Mouse (Mus musculus): ENCODE measurements around the gene Thap8. TPM values are rescaled to one million over a fixed set of nuclear protein-coding genes. Genes with fewer than 3 reads are reported as not detected.

Thap8 gene
- polyA plus RNA-seq (2012): 0.30 and 0.38 TPM in 2 replicates

DNA sequence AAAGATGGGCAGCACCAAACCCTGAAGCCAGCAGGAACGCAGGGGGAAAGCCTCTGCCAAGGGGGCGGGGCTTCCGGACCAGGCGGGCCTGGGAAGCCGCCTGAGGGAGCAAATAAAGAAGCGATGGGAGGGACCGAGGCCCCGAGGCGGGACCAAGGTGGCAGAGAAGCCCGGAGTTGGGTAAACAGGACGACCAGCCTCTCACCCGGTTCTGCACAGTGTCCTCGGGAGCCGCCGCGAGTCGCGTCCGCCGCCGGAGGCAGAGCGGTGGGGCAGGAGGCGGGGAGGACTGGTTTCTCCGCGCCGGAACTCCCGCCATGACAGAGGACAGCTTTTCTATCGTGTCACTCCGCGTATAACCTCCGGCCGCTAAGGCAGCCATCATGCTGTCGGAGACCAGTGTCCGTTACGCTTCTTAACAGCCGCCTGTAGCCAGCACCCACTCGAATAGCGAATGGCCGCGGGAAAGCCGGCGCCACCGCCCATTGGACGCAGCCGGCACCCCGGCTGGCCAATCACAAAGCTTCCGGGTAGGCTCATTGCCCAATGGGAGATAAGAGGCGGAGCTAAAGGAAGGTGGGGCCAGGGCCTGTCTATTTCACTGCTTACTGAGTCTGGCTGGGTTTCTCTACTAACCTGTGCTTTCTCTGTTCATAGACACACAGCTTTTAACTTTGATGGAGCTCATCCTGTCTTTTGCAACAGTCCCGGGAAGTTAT lies at the start of gene Thap8, which contains the start of gene Wdr62:
Gene Thap8 (plus strand): TSS at position 144 of the 719 bp plus-strand sequence.
Gene Wdr62 (minus strand): TSS at position 469 of the 719 bp plus-strand sequence.

DNA sequence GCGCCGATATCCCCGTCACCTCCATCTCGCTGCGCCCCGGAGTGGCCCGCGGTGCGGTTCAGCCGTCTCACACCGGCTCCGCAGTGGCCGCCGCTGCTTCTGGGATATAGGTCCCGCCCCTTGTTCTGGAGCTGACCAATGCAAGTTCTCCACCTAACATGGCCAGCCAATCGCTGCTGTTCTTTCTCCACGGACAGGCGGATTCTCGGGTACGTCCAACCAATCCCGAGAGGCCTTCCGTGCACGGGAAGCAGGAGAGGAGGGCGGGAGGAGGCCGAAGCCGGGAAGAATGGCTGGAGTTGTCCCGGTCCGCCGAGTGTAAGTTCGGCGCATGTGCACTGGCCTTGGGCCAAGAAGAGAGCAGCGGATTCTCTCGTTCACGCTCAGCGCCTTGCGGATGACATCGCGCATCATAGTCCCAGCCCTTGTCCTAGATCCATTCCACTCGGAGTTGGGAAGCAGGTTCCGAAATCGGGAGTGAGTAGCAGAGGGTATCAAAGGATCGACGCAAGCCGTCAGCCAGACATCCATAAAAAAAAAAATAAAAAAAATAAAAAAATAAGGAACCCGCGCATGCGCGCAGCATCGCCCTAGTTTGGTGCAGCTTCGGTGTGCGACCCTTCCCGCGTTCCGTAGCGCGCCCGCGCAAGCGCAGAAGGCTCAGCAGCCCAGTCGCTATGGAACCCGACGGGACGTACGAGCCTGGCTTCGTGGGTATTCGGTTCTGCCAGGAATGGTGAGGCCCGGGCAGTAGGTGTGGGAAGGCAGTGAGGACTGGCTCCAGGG lies 48.0 kb upstream of the Thap8 start, which contains the start of the genes Polr2i and Tbcb:
Gene Polr2i (plus strand): TSS at position 280 of the 786 bp plus-strand sequence.
Gene Tbcb (minus strand): TSS at position 604 of the 786 bp plus-strand sequence.

DNA sequence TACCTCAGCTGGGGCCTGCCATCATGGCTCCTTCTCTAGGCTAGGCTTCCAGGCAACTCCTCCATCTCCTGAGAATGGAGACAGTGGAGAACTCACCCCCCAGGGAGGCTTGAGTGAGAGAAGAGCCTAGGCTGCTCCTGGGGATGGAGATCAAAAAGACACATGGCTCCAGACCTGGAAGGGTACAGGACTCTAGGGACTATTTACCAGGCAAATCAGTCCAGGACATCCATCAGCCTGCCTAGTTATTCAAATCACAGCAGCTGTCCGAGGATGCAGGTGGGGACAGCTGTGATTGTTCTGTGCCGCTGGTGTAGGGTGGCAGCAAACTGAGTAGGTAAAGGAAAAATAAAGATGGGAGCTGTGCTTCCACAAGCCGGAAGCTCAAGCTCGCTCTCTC lies 44.3 kb upstream of the Thap8 start, which contains the start of gene Ovol3:
Gene Ovol3 (minus strand): TSS at position 101 of the 400 bp plus-strand sequence.

DNA sequence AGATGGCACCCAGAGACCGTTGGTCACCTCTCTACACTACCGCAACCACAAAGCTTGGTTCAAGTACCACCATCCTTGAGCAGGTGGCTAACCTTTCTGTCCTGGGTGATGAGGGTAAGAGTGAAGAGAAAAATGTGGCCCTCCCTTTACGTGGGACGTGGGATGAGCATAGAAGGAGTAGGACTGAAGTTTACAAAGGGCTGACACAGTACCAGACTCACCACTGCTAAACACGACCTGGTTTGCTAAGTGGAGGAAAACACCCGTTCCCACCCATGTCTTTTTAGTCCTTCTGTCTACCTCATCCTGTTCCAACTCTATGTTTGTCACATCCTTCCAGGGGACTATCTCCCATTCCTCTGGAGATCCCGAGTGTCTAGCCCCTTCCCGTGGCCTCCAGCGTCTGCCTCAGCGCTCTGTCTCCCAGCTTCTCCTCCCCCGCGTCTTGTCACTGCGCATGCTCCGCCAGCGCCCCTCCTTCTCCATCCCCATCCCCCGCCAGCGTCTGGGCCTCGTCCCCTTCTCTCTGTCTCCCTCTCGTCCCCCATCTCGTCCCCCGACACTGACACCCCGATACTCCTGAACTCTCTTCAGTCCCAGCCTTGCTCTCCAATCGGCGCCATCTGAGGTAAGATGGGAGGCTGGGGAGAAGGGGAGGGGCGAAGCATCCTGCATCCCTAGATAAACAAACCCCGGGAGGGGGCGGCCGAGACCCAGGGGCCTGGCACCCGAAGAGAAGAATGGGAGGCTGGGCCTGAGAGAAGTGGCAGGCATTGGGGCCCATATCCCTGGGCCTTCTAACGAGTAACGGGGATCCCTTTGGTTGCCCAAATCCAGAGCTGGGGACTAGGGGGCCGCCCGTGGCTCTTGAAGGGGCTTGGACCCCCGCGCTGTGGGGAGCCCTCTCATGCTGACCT lies 11.6 kb downstream of the Thap8 start, which contains the start of gene Clip3:
Gene Clip3 (plus strand): TSS at position 514 of the 917 bp plus-strand sequence.

DNA sequence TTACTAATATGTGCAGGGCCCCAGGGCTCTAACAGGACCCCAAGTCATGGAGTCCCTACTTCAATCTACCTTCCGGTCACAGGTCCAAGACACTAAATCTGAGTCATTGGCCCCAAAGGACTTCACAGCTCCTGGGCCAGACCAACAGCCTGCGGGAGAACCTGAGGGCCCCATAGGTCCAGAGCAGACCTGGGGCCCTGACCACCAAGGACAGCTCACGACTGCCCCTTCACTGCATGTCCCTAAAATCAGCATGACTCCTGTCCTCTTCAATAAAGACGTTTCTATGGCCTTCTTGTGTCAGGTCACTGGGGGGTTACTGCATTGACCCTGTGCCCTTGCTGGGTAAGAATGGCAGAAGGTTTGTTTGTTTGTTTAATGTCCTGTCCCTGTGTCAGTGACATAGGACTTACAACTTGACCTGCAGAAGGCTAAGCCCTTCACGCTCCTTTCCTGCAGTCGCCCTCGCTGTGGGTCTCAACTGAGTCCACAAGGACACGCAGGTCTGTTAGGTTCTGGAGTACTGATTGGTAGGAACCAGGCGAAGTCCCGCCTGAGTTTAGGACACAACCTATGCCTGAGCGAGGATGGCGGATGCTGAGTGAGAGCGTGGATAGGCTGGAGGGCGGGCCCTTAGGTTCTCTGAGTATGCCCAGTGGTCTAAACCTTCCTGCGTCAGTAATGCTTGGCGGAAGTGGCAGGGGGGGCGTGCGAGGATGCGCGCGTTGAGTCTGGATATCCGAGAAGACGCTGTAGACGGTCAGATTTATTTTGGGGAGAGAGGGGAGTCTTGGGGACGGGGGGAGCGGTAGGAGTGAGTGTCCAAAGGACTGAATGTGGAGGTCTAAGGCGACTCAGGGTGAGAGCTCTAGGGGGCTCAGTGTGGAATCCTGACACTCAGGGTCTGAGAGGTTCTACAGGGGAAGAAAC lies 28.4 kb downstream of the Thap8 start, which contains the start of gene Alkbh6:
Gene Alkbh6 (plus strand): TSS at position 642 of the 930 bp plus-strand sequence.

DNA sequence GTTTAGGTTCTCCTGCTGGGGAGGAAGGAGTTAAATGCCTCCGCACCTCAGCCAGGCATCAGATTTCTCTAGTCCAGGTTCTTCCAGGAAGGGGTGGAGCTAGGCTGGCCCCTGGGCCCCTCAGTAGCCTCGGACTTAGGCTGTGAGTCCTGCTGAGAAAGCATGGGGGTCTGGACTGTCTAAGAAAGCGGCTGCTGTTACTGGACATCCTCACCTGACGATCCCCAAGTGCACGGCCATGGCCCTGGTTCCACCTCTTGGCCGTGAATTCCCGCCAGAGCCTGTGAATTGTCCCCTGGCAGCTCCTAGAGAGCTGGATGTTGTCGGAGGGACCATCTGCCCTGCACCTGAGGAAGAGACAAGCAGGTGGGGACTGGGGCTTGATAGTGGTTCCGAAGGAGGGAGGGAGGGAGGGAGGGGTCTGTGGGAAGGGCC lies 34.8 kb downstream of the Thap8 start, which contains the start of gene Syne4:
Gene Syne4 (plus strand): TSS at position 87 of the 435 bp plus-strand sequence.

DNA sequence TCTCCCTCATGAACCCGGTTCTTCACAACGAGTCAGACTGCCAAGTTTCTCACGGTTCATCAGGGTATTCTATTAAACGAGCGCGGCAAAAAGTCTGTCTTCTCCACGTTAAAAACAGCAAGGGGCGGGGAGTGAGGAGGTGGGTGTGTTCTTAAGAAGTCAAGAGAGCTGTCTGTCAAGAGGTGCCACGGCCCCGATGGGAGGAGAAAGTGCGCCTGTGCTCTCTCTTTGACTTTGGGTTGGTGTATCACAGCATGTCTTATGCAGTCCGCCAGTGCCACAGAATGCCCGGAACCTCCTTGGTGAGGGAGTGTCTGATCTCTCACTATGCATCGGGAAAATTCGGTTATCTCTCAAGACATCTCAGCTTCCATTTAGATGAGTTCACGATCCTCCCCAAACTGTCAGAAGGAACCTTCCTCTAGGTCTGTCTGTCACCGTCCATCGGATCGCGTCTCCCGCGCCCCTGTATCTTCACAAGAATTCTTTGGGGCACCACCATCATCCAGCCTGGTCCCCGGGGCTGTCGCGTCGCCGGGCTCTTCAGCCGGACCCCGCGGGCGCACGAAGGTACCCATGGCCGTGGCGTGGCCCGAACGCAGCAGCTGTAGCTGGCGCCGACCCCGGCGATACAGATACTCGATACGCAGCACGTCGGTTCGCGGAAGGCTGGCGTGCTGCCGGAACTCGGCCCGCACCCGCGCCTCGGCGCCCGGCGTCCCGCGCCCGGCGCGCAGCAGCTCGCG lies 41.8 kb downstream of the Thap8 start, which contains the start of gene E130208F15Rik:
Gene E130208F15Rik (plus strand): TSS at position 202 of the 746 bp plus-strand sequence.

DNA sequence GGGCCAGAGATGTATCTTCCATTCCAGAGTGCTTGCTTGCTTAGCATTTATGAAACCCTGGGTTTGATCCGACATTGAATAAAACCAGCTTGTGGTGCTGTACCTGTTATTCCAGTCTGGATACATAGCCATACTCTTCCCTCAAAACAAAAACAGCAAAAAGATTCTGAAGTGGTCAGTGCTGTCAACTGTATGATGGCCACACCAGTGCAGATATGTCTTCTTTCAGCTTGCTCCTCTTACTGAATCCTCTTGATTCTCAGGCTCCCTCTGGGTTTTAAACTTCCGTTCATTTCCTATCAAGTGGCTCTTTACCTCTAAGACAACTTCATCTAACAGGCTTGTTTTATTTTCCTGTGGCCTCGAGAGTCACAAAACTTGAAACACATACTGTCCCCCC lies 43.9 kb downstream of the Thap8 start, which contains the start of gene Sdhaf1:
Gene Sdhaf1 (minus strand): TSS at position 101 of the 400 bp plus-strand sequence.

Other genes starting within 250 kb of the Thap8 start
- not detected in 2 replicates for gene Zfp14, start 228.7 kb upstream of the Thap8 start, polyA plus RNA-seq (2012)
- gene Zfp82, start 207.2 kb upstream of the Thap8 start, polyA plus RNA-seq (2012): 0.11 and 0.21 TPM in 2 replicates
- gene Gm26920, start 189.7 kb upstream of the Thap8 start, polyA plus RNA-seq (2012): not detected in 2 replicates
- gene Zfp566, start 189.6 kb upstream of the Thap8 start, polyA plus RNA-seq (2012): 2.1 and 2.5 TPM in 2 replicates
- gene Zfp260, start 185.3 kb upstream of the Thap8 start, polyA plus RNA-seq (2012): 0.36 and 0.46 TPM in 2 replicates
- gene Zfp382, start 158.2 kb upstream of the Thap8 start, polyA plus RNA-seq (2012): 6.9 and 11.1 TPM in 2 replicates
- gene Zfp146, start 110.3 kb upstream of the Thap8 start, polyA plus RNA-seq (2012): 11.1 and 15.2 TPM in 2 replicates
- gene Cox7a1, start 96.0 kb upstream of the Thap8 start, polyA plus RNA-seq (2012): 1.2 and 1.7 TPM in 2 replicates
- gene Capns1, start 81.3 kb upstream of the Thap8 start, polyA plus RNA-seq (2012): 138 TPM in 2 replicates
- 66.8 and 89.4 TPM in 2 replicates for gene Polr2i, start 48.1 kb upstream of the Thap8 start, polyA plus RNA-seq (2012)
- 42.3 and 54.7 TPM in 2 replicates for gene Tbcb, start 47.8 kb upstream of the Thap8 start, polyA plus RNA-seq (2012)
- 0.10 TPM in 2 replicates for gene Ovol3, start 44.4 kb upstream of the Thap8 start, polyA plus RNA-seq (2012)
- 62.9 and 71.0 TPM in 2 replicates for gene Wdr62, start 325 bp downstream of the Thap8 start, polyA plus RNA-seq (2012)
- gene Clip3, start 11.6 kb downstream of the Thap8 start, polyA plus RNA-seq (2012): 0.36 and 0.95 TPM in 2 replicates
- 63.3 and 74.5 TPM in 2 replicates for gene Alkbh6, start 28.6 kb downstream of the Thap8 start, polyA plus RNA-seq (2012)
- 1.6 and 2.0 TPM in 2 replicates for gene Syne4, start 34.7 kb downstream of the Thap8 start, polyA plus RNA-seq (2012)
- 0.48 and 0.54 TPM in 2 replicates for gene E130208F15Rik, start 41.6 kb downstream of the Thap8 start, polyA plus RNA-seq (2012)
- 8.0 and 10.3 TPM in 2 replicates for gene Sdhaf1, start 43.8 kb downstream of the Thap8 start, polyA plus RNA-seq (2012)
- gene Lrfn3, start 82.7 kb downstream of the Thap8 start, polyA plus RNA-seq (2012): 0.11 TPM in 1 of 2 replicates, not detected in the other
- 186 and 336 TPM in 2 replicates for gene Tyrobp, start 133.7 kb downstream of the Thap8 start, polyA plus RNA-seq (2012)
- gene Hcst, start 139.8 kb downstream of the Thap8 start, polyA plus RNA-seq (2012): 6.4 and 7.2 TPM in 2 replicates
- 103 and 112 TPM in 2 replicates for gene Nfkbid, start 141.6 kb downstream of the Thap8 start, polyA plus RNA-seq (2012)
- gene Aplp1, start 165.4 kb downstream of the Thap8 start, polyA plus RNA-seq (2012): 0.08 and 0.15 TPM in 2 replicates
- 0.05 and 0.13 TPM in 2 replicates for gene Kirrel2, start 177.6 kb downstream of the Thap8 start, polyA plus RNA-seq (2012)
- not detected in 2 replicates for gene Nphs1, start 178.2 kb downstream of the Thap8 start, polyA plus RNA-seq (2012)
- not detected in 2 replicates for gene Prodh2, start 213.5 kb downstream of the Thap8 start, polyA plus RNA-seq (2012)

All from megakaryocyte-erythroid progenitor cell, adult 5 weeks (primary cell).